Mouse (Mus musculus) layer of hippocampus, adult 2 months (tissue): ENCODE measurements at regions not wholly inside any gene's neighbourhood (a gene's known extent, or its start where the extent isn't known, plus 50 kb on each side); places are given as distances from the start of the nearest gene placed in this dataset.

ENCODE experiments used
- DNase-seq, 2 experiments: peaks; one replicate each; pipeline ENCODE4 v3.0.0; 2022; ENCODE audit warnings: low spot score in 2 of 2
- H3K27ac ChIP-seq: fragments of 200-600 bp; 2 replicates; pipeline ENCODE4 v1.8.1; 2022
- H3K4me3 ChIP-seq: fragments of 200-600 bp; 2 replicates; pipeline ENCODE4 v1.8.1; 2022; ENCODE audit warnings: mild to moderate bottlenecking
- CTCF ChIP-seq: fragments of 200-600 bp; conservative IDR thresholded peaks from 2 replicates; pipeline ENCODE4 v1.8.1; 2022; ENCODE audit warnings: antibody characterized with exemption, mild to moderate bottlenecking, moderate library complexity

DNA sequence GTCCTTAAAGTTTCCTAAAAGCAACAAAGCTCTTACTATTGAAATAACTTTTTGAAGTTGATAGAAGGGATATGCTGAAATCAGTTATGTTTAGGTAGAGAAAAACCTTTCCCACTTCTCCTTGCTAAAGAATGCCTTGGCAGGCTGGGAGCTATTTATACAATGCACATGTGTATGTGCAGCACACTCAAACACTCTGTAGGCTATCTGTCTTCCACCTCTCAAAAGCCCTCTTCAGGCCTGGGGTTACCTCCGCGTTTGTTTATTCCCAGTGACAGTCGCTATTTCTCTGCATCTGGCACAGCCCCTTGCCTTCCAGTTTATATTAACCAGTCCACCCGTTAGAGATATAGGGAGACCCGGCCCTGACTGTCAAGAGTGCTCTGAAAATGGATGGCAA lies 66.3 kb upstream of the Lnx1 start:
- no peak for DNase-seq
- Histone ChIP-seq H3K4me3 (no peak overlapping the region), H3K27ac (no peak overlapping the region)
- no peak for TF ChIP-seq CTCF

DNA sequence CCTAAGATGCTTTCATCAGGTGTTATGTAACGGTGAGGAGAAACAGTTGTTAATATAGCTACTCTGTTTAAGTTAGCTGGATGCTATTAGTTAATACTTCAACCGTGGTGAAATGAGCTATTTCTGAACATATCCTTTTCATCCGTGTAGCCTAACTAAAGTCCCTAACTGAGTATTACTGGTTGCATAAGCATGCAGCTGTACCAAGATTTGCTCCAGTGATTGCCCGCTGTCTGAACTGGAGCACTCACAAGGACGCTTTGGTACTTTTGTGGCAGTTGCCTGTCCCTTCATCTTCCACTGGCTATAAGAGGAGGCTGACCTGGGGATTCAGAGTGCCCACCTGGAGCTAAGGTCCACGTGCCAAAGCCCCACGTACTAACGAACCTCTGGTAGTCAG lies 65.3 kb upstream of the Lnx1 start:
- Histone ChIP-seq H3K27ac (no peak overlapping the region), H3K4me3 (no peak overlapping the region)
- DNase-seq: no peak
- TF ChIP-seq CTCF: no peak

DNA sequence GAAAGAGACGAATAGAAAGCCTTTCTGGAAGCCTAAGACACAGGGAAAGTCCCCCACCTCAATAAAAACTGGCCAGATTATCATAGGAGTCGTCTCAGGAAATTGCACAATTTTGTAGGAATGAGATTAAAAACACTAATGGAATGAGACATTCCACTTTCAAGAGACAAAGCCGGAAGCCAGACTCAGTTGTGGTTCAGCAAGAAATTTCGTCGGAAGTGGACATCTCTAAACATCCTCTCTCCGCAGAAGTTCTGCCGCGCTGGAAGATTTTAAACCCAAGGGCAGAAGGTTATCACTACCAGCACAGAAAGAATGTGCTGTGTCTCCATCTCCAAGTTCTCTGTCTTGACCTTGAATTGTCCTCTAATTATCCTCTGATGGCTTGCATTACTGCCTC lies 63.5 kb upstream of the Lnx1 start:
- DNase-seq: no peak
- Histone ChIP-seq H3K27ac (no peak overlapping the region), H3K4me3 (no peak overlapping the region)
- TF ChIP-seq CTCF: no peak

DNA sequence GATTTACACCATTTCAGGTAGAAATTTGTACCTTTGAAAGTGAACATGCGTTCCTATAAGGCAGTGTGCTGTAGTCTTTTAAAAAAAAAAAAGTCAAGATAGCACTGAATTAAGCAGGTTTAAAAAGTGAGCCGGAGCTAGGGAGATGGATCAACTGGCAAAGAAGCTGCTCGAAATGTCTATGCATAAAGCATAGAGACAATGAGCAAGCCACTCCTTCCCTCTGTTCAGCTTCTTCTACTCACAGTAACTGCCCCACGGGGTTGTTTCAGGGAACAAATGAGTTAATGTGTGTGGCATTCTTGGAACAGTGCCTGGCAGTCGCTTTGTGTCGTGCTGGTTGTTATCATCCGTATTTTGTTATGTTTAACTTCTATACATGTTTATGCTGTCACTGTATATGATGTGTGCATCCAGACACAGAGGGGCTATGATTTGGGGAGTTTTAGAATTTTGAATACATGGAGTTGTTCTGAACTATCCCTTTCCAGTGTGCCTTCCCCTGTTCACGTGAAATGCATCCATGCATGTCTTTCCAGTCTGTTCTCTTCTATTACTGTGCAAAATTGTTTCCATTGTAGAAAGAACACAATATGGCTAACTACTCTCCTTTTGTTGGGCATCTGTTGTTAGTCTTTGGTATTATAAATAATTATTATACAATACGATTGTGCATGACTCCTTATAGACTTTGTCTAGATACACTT lies 62.5 kb upstream of the Lnx1 start:
- H3K4me3 ChIP-seq: no peak overlapping the region
- TF ChIP-seq CTCF: no peak
- no peak overlapping the region for H3K27ac ChIP-seq
- DNase-seq: no peak

DNA sequence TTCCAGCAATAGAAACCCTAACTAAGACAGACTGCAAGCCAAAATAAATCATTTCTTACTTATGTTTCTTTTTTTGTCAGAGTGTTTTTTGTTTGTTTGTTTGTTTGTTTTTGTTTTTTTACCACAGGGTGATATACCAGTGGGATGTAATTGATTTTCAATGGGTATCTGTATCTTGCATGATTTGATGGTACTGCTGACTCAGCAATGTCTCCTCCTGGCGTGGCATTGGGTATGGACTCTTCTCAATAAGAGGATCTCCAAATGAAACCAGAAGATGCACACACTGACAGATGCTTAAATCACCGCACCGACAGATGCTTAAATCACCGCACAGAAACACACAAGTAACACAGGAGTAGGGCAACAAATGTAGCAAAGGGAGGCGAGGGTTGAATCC lies 54.8 kb upstream of the Lnx1 start:
- DNase-seq: no peak
- TF ChIP-seq CTCF: no peak
- Histone ChIP-seq H3K27ac (no peak overlapping the region), H3K4me3 (no peak overlapping the region)

DNA sequence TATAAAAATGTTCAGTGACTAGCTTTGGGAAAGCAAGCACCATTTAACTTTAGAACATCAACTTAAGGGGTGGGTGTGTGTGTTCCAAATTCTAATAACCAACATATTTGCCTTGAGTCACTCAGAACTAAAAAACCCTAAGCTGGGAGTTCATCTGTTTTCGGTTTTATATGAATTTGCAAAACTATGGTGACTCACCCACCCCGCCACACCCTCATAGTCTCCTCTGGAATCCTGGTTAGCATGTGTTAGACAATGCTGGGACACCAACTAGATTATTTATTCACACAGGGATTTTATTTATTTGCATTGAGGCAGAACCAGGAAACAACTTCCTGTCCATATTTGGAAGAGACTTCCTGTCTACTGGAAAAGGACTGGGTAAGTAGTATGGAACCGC lies 50.2 kb upstream of the Lnx1 start:
- peak in 1 of 2 experiments; percentile 1 for DNase-seq
- no peak for TF ChIP-seq CTCF
- Histone ChIP-seq H3K27ac (no peak overlapping the region), H3K4me3 (no peak overlapping the region)
